In genomic region chr11:27025500-27025899, GRCm38 (mm10) we compare ENCODE assay signal across 20 mouse cellular contexts.
"Had no signal": no experiment of that assay in that cellular context is flagged by ENCODE, and none has a peak within 500 bp of the region (broad histone marks: within the 10 kb centered on the region; RNA-seq: fewer than 3 reads in every experiment).

No protein-coding gene starts in this region.

- H3K36me3 ChIP-seq: lung, embryonic 15.5 days; midbrain, embryonic 10.5 days; midbrain, embryonic 12.5 days; neural tube, embryonic 13.5 days; neural tube, embryonic 15.5 days had no signal

- H3K9ac ChIP-seq: liver, postnatal 0 days; lung, embryonic 15.5 days; midbrain, embryonic 12.5 days; neural tube, embryonic 13.5 days; neural tube, embryonic 15.5 days had no signal

- ATAC-seq: liver, postnatal 0 days; lung, postnatal 0 days; midbrain, embryonic 16.5 days had no signal

- DNase-seq: liver, postnatal 0 days; lung, adult 2 months; lung, postnatal 14 days; lung, postnatal 36 days; midbrain, embryonic 14.5 days; right cerebral cortex, postnatal 25 days; right cerebral cortex, postnatal 4 days; spleen, adult 18-20 months; thymus, adult 18-20 months; thymus, postnatal 14 days; thymus, postnatal 36 days had no signal

- H3K9me3 ChIP-seq: lung, embryonic 15.5 days; midbrain, embryonic 10.5 days; midbrain, embryonic 12.5 days; neural tube, embryonic 13.5 days; neural tube, embryonic 15.5 days had no signal

- H3K27me3 ChIP-seq: lung, embryonic 15.5 days; midbrain, embryonic 12.5 days; neural tube, embryonic 13.5 days; neural tube, embryonic 15.5 days had no signal

- H3K4me2 ChIP-seq: lung, embryonic 15.5 days; midbrain, embryonic 12.5 days; neural tube, embryonic 13.5 days; neural tube, embryonic 15.5 days had no signal

- H3K4me3 ChIP-seq: lung, embryonic 15.5 days; midbrain, embryonic 10.5 days; midbrain, embryonic 12.5 days; myocyte; neural tube, embryonic 13.5 days; neural tube, embryonic 15.5 days had no signal

- H3K27ac ChIP-seq: lung, embryonic 15.5 days; macrophage; midbrain, embryonic 10.5 days; midbrain, embryonic 12.5 days; neural tube, embryonic 13.5 days; neural tube, embryonic 15.5 days had no signal

- H3K4me1 ChIP-seq: lung, embryonic 15.5 days; midbrain, embryonic 10.5 days; midbrain, embryonic 12.5 days; neural tube, embryonic 13.5 days; neural tube, embryonic 15.5 days had no signal
